Mouse (Mus musculus): Measurements from ENCODE around the gene Epha3. TPM values are rescaled to one million over a fixed set of nuclear protein-coding genes. Genes with fewer than 3 reads are reported as not detected.

The Epha3 gene
- polyA plus RNA-seq, 1 experiment from 2014 or later: 76.8 TPM

- ATAC-seq: peak; percentile 86
- H3K4me2 ChIP-seq (ENCODE audit: low read length): no peak overlapping the region
- WGBS: 50% methylated on average over 4 of the region's 4 CpGs
These were observed 269.3 kb downstream of the Epha3 start for GRCm38 (mm10) chr16:63594656-63595055.

GRCm38 (mm10) chr16:63569746-63570145 lies 294.2 kb downstream of the Epha3 start:
- no peaks in the 10 kb centered on the region for H3K36me3 ChIP-seq (ENCODE audit: control insufficient read depth, insufficient read depth)
- no peaks in the 10 kb centered on the region for H3K27me3 ChIP-seq (replicated peaks; ENCODE audit: control insufficient read depth, insufficient read depth, low read length)
- H3K4me1 ChIP-seq (replicated peaks; ENCODE audit: control insufficient read depth, insufficient read depth, low read length): no peaks in the 10 kb centered on the region
- H3K9me3 ChIP-seq (ENCODE audit: control insufficient read depth, low read length): no peaks in the 10 kb centered on the region
- no peak overlapping the region for H3K9ac ChIP-seq (replicated peaks; ENCODE audit: low read depth, low read length)
- no peak overlapping the region for H3K27ac ChIP-seq (ENCODE audit: low read length)
- no peak overlapping the region for H3K4me3 ChIP-seq (replicated peaks; ENCODE audit: low read length)
- H3K4me2 ChIP-seq (ENCODE audit: low read length): no peak overlapping the region
- no peak for ATAC-seq
- 68% methylated on average over 4 of the region's 4 CpGs for WGBS

More at GRCm38 (mm10) chr16:63594656-63595055, 269.3 kb downstream of the Epha3 start:
- Histone ChIP-seq H3K27ac (ENCODE audit: low read length) (0 out of 2 replicates have a peak overlapping the region, but pooled peaks have one; percentile 15), H3K9me3 (ENCODE audit: control insufficient read depth, low read length) (no peaks in the 10 kb centered on the region), H3K27me3 (replicated peaks; ENCODE audit: control insufficient read depth, insufficient read depth, low read length) (no peaks in the 10 kb centered on the region), H3K9ac (replicated peaks; ENCODE audit: low read depth, low read length) (no peak overlapping the region), H3K4me3 (replicated peaks; ENCODE audit: low read length) (no peak overlapping the region), H3K4me1 (replicated peaks; ENCODE audit: control insufficient read depth, insufficient read depth, low read length) (peaks cover 5% of the 10 kb centered on the region; the same call in 1 of the 2 replicates), H3K36me3 (ENCODE audit: control insufficient read depth, insufficient read depth) (peaks cover 6% of the 10 kb centered on the region; the same call in 1 of the 2 replicates)

GRCm38 (mm10) chr16:63566106-63566836 lies 297.7 kb downstream of the Epha3 start:
- ATAC-seq: no peak
- H3K9me3 ChIP-seq (ENCODE audit: control insufficient read depth, low read length): no peaks in the 10 kb centered on the region
- no peak overlapping the region for H3K4me3 ChIP-seq (replicated peaks; ENCODE audit: low read length)
- no peaks in the 10 kb centered on the region for H3K4me1 ChIP-seq (replicated peaks; ENCODE audit: control insufficient read depth, insufficient read depth, low read length)
- H3K36me3 ChIP-seq (ENCODE audit: control insufficient read depth, insufficient read depth): no peaks in the 10 kb centered on the region
- no peak overlapping the region for H3K9ac ChIP-seq (replicated peaks; ENCODE audit: low read depth, low read length)
- 86% methylated on average over 17 of the region's 17 CpGs for WGBS
- no peak overlapping the region for H3K4me2 ChIP-seq (ENCODE audit: low read length)
- no peaks in the 10 kb centered on the region for H3K27me3 ChIP-seq (replicated peaks; ENCODE audit: control insufficient read depth, insufficient read depth, low read length)
- no peak overlapping the region for H3K27ac ChIP-seq (ENCODE audit: low read length)

GRCm38 (mm10) chr16:63556410-63557146 lies 307.4 kb downstream of the Epha3 start:
- Histone ChIP-seq H3K4me1 (replicated peaks; ENCODE audit: control insufficient read depth, insufficient read depth, low read length) (no peaks in the 10 kb centered on the region; the same call in 1 of the 2 replicates), H3K4me3 (replicated peaks; ENCODE audit: low read length) (no peak overlapping the region), H3K27ac (ENCODE audit: low read length) (no peak overlapping the region), H3K36me3 (ENCODE audit: control insufficient read depth, insufficient read depth) (no peaks in the 10 kb centered on the region), H3K4me2 (ENCODE audit: low read length) (no peak overlapping the region), H3K9ac (replicated peaks; ENCODE audit: low read depth, low read length) (no peak overlapping the region), H3K27me3 (replicated peaks; ENCODE audit: control insufficient read depth, insufficient read depth, low read length) (no peaks in the 10 kb centered on the region), H3K9me3 (ENCODE audit: control insufficient read depth, low read length) (no peaks in the 10 kb centered on the region)
- ATAC-seq: peak; percentile 61; the same call in 1 of the 2 replicates
- 39% methylated on average over 6 of the region's 6 CpGs for WGBS

GRCm38 (mm10) chr16:63552531-63552930 lies 311.4 kb downstream of the Epha3 start:
- 82% methylated on average over 7 of the region's 7 CpGs for WGBS

GRCm38 (mm10) chr16:63539489-63539888 lies 324.5 kb downstream of the Epha3 start:
- Histone ChIP-seq H3K36me3 (ENCODE audit: control insufficient read depth, insufficient read depth) (no peaks in the 10 kb centered on the region), H3K27me3 (replicated peaks; ENCODE audit: control insufficient read depth, insufficient read depth, low read length) (no peaks in the 10 kb centered on the region), H3K27ac (ENCODE audit: low read length) (no peak overlapping the region), H3K4me3 (replicated peaks; ENCODE audit: low read length) (no peak overlapping the region), H3K9ac (replicated peaks; ENCODE audit: low read depth, low read length) (no peak overlapping the region), H3K4me1 (replicated peaks; ENCODE audit: control insufficient read depth, insufficient read depth, low read length) (no peaks in the 10 kb centered on the region), H3K9me3 (ENCODE audit: control insufficient read depth, low read length) (no peaks in the 10 kb centered on the region), H3K4me2 (ENCODE audit: low read length) (no peak overlapping the region)
- no peak for ATAC-seq

More at GRCm38 (mm10) chr16:63552531-63552930, 311.4 kb downstream of the Epha3 start:
- no peak overlapping the region for H3K4me2 ChIP-seq (ENCODE audit: low read length)
- H3K9ac ChIP-seq (replicated peaks; ENCODE audit: low read depth, low read length): no peak overlapping the region
- H3K4me1 ChIP-seq (replicated peaks; ENCODE audit: control insufficient read depth, insufficient read depth, low read length): no peaks in the 10 kb centered on the region; the same call in 1 of the 2 replicates
- no peak overlapping the region for H3K4me3 ChIP-seq (replicated peaks; ENCODE audit: low read length)
- no peak overlapping the region for H3K27ac ChIP-seq (ENCODE audit: low read length)
- no peak for ATAC-seq
- H3K36me3 ChIP-seq (ENCODE audit: control insufficient read depth, insufficient read depth): no peaks in the 10 kb centered on the region
- H3K9me3 ChIP-seq (ENCODE audit: control insufficient read depth, low read length): no peaks in the 10 kb centered on the region
- H3K27me3 ChIP-seq (replicated peaks; ENCODE audit: control insufficient read depth, insufficient read depth, low read length): no peaks in the 10 kb centered on the region

- Histone ChIP-seq H3K4me2 (ENCODE audit: low read length) (no peak overlapping the region), H3K27me3 (replicated peaks; ENCODE audit: control insufficient read depth, insufficient read depth, low read length) (no peaks in the 10 kb centered on the region), H3K4me3 (replicated peaks; ENCODE audit: low read length) (no peak overlapping the region), H3K9me3 (ENCODE audit: control insufficient read depth, low read length) (no peaks in the 10 kb centered on the region), H3K36me3 (ENCODE audit: control insufficient read depth, insufficient read depth) (no peaks in the 10 kb centered on the region), H3K9ac (replicated peaks; ENCODE audit: low read depth, low read length) (no peak overlapping the region), H3K4me1 (replicated peaks; ENCODE audit: control insufficient read depth, insufficient read depth, low read length) (no peaks in the 10 kb centered on the region), H3K27ac (ENCODE audit: low read length) (no peak overlapping the region)
- 30% methylated on average over 2 of the region's 2 CpGs for WGBS
- no peak for ATAC-seq
These were observed 335.2 kb downstream of the Epha3 start for GRCm38 (mm10) chr16:63528821-63529220.

- Histone ChIP-seq H3K4me2 (ENCODE audit: low read length) (no peak overlapping the region), H3K36me3 (ENCODE audit: control insufficient read depth, insufficient read depth) (no peaks in the 10 kb centered on the region), H3K9ac (replicated peaks; ENCODE audit: low read depth, low read length) (no peak overlapping the region), H3K4me3 (replicated peaks; ENCODE audit: low read length) (no peak overlapping the region), H3K27me3 (replicated peaks; ENCODE audit: control insufficient read depth, insufficient read depth, low read length) (no peaks in the 10 kb centered on the region), H3K4me1 (replicated peaks; ENCODE audit: control insufficient read depth, insufficient read depth, low read length) (no peaks in the 10 kb centered on the region), H3K27ac (ENCODE audit: low read length) (no peak overlapping the region), H3K9me3 (ENCODE audit: control insufficient read depth, low read length) (no peaks in the 10 kb centered on the region)
- no peak for ATAC-seq
- 93% methylated on average over 1 of the region's 1 CpGs for WGBS
These were observed 346.3 kb downstream of the Epha3 start for GRCm38 (mm10) chr16:63517636-63518035.

- no peak overlapping the region for H3K4me3 ChIP-seq (replicated peaks; ENCODE audit: low read length)
- H3K9me3 ChIP-seq (ENCODE audit: control insufficient read depth, low read length): no peaks in the 10 kb centered on the region
- H3K4me2 ChIP-seq (ENCODE audit: low read length): no peak overlapping the region
- H3K4me1 ChIP-seq (replicated peaks; ENCODE audit: control insufficient read depth, insufficient read depth, low read length): peaks cover 2% of the 10 kb centered on the region; the same call in 1 of the 2 replicates
- H3K9ac ChIP-seq (replicated peaks; ENCODE audit: low read depth, low read length): no peak overlapping the region
- WGBS: 89% methylated on average over 2 of the region's 2 CpGs
- ATAC-seq: no peak
- no peak overlapping the region for H3K27ac ChIP-seq (ENCODE audit: low read length)
- H3K36me3 ChIP-seq (ENCODE audit: control insufficient read depth, insufficient read depth): no peaks in the 10 kb centered on the region
- no peaks in the 10 kb centered on the region for H3K27me3 ChIP-seq (replicated peaks; ENCODE audit: control insufficient read depth, insufficient read depth, low read length)
These were observed 353.9 kb downstream of the Epha3 start for GRCm38 (mm10) chr16:63510069-63510468.
